Mouse (Mus musculus): ENCODE data around the gene Olfr371.

DNA sequence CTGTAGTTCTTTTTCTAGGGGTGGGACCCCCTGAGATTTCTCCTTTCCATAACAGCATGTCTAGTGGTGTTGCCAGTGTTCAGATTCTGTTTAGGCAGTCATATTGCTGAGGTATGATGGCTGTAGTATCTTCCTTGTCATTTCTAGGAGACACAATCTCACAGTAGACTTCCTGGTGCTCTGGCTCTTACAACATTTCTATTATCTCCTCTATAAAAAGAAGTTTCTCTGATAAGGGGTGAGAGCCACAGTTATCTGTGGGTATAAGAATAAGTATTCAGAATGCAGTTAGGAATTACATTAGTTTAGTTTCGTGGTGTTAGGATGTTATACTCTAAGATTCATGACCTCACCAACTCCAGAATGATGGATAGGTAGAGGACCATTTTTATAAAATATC lies 1.5 kb downstream of the Olfr371 start:
- TF ChIP-seq CTCF (IDR thresholded peaks at IDR 0.05; ENCODE audit: extremely low read depth, insufficient read length, insufficient replicate concordance, low read depth, low read length) (no peak), POLR2A (IDR thresholded peaks at IDR 0.05; ENCODE audit: low read depth, low read length) (no peak)
